Mouse (Mus musculus): ENCODE measurements at regions not wholly inside any gene's neighbourhood (a gene's known extent, or its start where the extent isn't known, plus 50 kb on each side); places are given as distances from the start of the nearest gene placed in this dataset.

DNA sequence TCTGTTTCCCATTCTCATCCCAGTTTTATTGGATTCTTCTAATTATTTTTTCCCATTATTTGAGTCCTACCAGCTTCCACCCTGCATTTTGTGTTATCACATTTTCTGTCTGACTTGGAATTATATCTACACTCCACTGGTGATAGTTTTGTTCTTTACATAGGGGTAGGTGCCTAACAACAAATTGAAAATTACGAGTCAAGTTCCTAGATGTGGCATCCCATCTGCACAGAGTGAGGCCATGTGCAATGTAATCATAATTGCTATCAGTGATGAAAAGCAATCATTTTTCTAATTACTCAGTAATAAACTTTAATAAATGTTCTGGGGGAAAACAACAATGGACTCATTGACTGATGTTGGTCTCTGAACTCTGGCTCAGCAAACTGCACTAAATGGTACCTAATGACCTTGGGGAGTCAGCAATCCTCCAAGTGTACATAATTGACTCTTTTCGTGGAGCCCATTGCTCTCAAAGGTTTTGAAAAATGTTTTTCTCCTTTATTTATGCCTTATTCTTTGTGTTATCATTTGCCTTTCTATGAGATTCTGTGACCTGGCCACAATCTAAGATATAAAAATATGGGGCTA lies 250.6 kb upstream of the Rspo3 start:
- no peak for TF ChIP-seq CTCF (IDR thresholded peaks at IDR 0.05; ENCODE audit: low read depth, low read length)
- TF ChIP-seq POLR2A (IDR thresholded peaks at IDR 0.05; ENCODE audit: extremely low read depth, insufficient read depth, low read length): no peak

All from liver, adult 2 months (tissue).